Mouse (Mus musculus) left cerebral cortex, adult 11 months (tissue): ENCODE measurements around the gene Mpz.

ENCODE experiments used
- DNase-seq: peaks from one replicate; pipeline ENCODE4 v3.0.0; 2022; ENCODE audit warnings: low spot score

The Mpz gene

GRCm38 (mm10) chr1:171149974-171150760 lies at the start of gene Mpz, which contains the start of gene Sdhc:
Gene Mpz, plus strand, starts transcription at chr1:171150711.
Gene Sdhc, minus strand, starts transcription at chr1:171150603.
- DNase-seq, result peak; percentile 91

GRCm38 (mm10) chr1:171101033-171101432 lies 49.5 kb upstream of the Mpz start:
- no peak for DNase-seq

- peak; percentile 79 for DNase-seq
Observed at GRCm38 (mm10) chr1:171101733-171102546, 48.6 kb upstream of the Mpz start.

- peak; percentile 83 for DNase-seq
Observed at GRCm38 (mm10) chr1:171102547-171103177, 47.8 kb upstream of the Mpz start.

- DNase-seq, result no peak
Observed at GRCm38 (mm10) chr1:171103179-171103840, 47.2 kb upstream of the Mpz start.

- no peak for DNase-seq
Observed at GRCm38 (mm10) chr1:171105226-171105625, 45.3 kb upstream of the Mpz start.

- no peak for DNase-seq
Observed at GRCm38 (mm10) chr1:171109620-171110019, 40.9 kb upstream of the Mpz start.

GRCm38 (mm10) chr1:171110659-171111019 lies 39.9 kb upstream of the Mpz start:
- DNase-seq, result peak; percentile 27

GRCm38 (mm10) chr1:171111020-171111780 lies 39.3 kb upstream of the Mpz start:
- peak; percentile 97 for DNase-seq

GRCm38 (mm10) chr1:171111781-171112575 lies 38.5 kb upstream of the Mpz start:
- DNase-seq, result no peak

- DNase-seq, result no peak
Observed at GRCm38 (mm10) chr1:171112986-171113385, 37.5 kb upstream of the Mpz start.

GRCm38 (mm10) chr1:171113873-171114299 lies 36.6 kb upstream of the Mpz start, which contains the start of gene Cfap126:
Gene Cfap126, plus strand, starts transcription at chr1:171113918.
- DNase-seq, result peak; percentile 30

GRCm38 (mm10) chr1:171116280-171116679 lies 34.2 kb upstream of the Mpz start:
- DNase-seq, result no peak

GRCm38 (mm10) chr1:171118269-171118684 lies 32.2 kb upstream of the Mpz start:
- DNase-seq, result peak; percentile 72

- DNase-seq, result no peak
Observed at GRCm38 (mm10) chr1:171118996-171119395, 31.5 kb upstream of the Mpz start.

- no peak for DNase-seq
Observed at GRCm38 (mm10) chr1:171119405-171119804, 31.1 kb upstream of the Mpz start.

- DNase-seq, result no peak
Observed at GRCm38 (mm10) chr1:171120893-171121292, 29.6 kb upstream of the Mpz start.

- DNase-seq, result no peak
Observed at GRCm38 (mm10) chr1:171121839-171122238, 28.7 kb upstream of the Mpz start.

GRCm38 (mm10) chr1:171122932-171123331 lies 27.6 kb upstream of the Mpz start:
- DNase-seq, result no peak

GRCm38 (mm10) chr1:171124398-171124797 lies 26.1 kb upstream of the Mpz start:
- no peak for DNase-seq
